Mouse (Mus musculus): ENCODE data around the gene Coq3. TPM values are rescaled to one million over a fixed set of nuclear protein-coding genes. Genes with fewer than 3 reads are reported as not detected.

Gene Coq3
- polyA plus RNA-seq, 1 experiment from 2014 or later, result 16.3 TPM

- peak overlapping the region; percentile 12; the same call in 1 of the 2 replicates for H3K27ac ChIP-seq (ENCODE audit: poor library complexity, severe bottlenecking)
- H3K4me3 ChIP-seq, result peak overlapping the region; percentile 72
- H3K9ac ChIP-seq, result peak overlapping the region; percentile 82
- no peaks in the 10 kb centered on the region for H3K9me3 ChIP-seq (replicated peaks)
- peak overlapping the region; percentile 89 for H3K4me2 ChIP-seq
- 0 out of 2 replicates have a peak, but pooled peaks have one; percentile 30 for ATAC-seq (ENCODE audit: insufficient number of reproducible peaks, low FRiP score)
- 18% methylated on average over 23 of the region's 23 CpGs for WGBS
- H3K27me3 ChIP-seq (replicated peaks), result no peaks in the 10 kb centered on the region; the same call in 1 of the 2 replicates
- H3K4me1 ChIP-seq (replicated peaks), result no peaks in the 10 kb centered on the region
- no peaks in the 10 kb centered on the region for H3K36me3 ChIP-seq
Measured at GRCm38 (mm10) chr4:21931772-21932630, 52.5 kb downstream of the Coq3 start.

GRCm38 (mm10) chr4:21935378-21935777 is 55.9 kb downstream of the Coq3 start:
- ATAC-seq (ENCODE audit: insufficient number of reproducible peaks, low FRiP score), result no peak
- Histone ChIP-seq H3K4me1 (replicated peaks) (no peaks in the 10 kb centered on the region), H3K9me3 (replicated peaks) (no peaks in the 10 kb centered on the region), H3K27ac (ENCODE audit: poor library complexity, severe bottlenecking) (no peak overlapping the region), H3K27me3 (replicated peaks) (no peaks in the 10 kb centered on the region; the same call in 1 of the 2 replicates), H3K36me3 (no peaks in the 10 kb centered on the region), H3K9ac (no peak overlapping the region), H3K4me3 (no peak overlapping the region), H3K4me2 (no peak overlapping the region)
- 77% methylated on average over 2 of the region's 2 CpGs for WGBS

GRCm38 (mm10) chr4:21936424-21936823 is 57.0 kb downstream of the Coq3 start:
- ATAC-seq (ENCODE audit: insufficient number of reproducible peaks, low FRiP score), result no peak
- Histone ChIP-seq H3K4me3 (no peak overlapping the region), H3K4me2 (no peak overlapping the region), H3K4me1 (replicated peaks) (no peaks in the 10 kb centered on the region), H3K36me3 (no peaks in the 10 kb centered on the region), H3K27me3 (replicated peaks) (no peaks in the 10 kb centered on the region), H3K27ac (ENCODE audit: poor library complexity, severe bottlenecking) (no peak overlapping the region), H3K9me3 (replicated peaks) (no peaks in the 10 kb centered on the region), H3K9ac (no peak overlapping the region)
- 85% methylated on average over 9 of the region's 9 CpGs for WGBS

- Histone ChIP-seq H3K36me3 (no peaks in the 10 kb centered on the region), H3K4me2 (no peak overlapping the region), H3K9ac (no peak overlapping the region), H3K4me3 (no peak overlapping the region), H3K4me1 (replicated peaks) (no peaks in the 10 kb centered on the region), H3K9me3 (replicated peaks) (no peaks in the 10 kb centered on the region), H3K27ac (ENCODE audit: poor library complexity, severe bottlenecking) (no peak overlapping the region), H3K27me3 (replicated peaks) (no peaks in the 10 kb centered on the region)
- ATAC-seq (ENCODE audit: insufficient number of reproducible peaks, low FRiP score), result no peak
- WGBS, result 78% methylated on average over 8 of the region's 8 CpGs
Measured at GRCm38 (mm10) chr4:21937890-21938289, 58.4 kb downstream of the Coq3 start.

GRCm38 (mm10) chr4:21944672-21945071 is 65.2 kb downstream of the Coq3 start:
- no peak overlapping the region for H3K4me3 ChIP-seq
- H3K4me1 ChIP-seq (replicated peaks), result no peaks in the 10 kb centered on the region
- 0 out of 2 replicates have a peak, but pooled peaks cover 3% of the 10 kb centered on the region for H3K36me3 ChIP-seq
- no peak overlapping the region for H3K4me2 ChIP-seq
- 79% methylated on average over 3 of the region's 3 CpGs for WGBS
- no peak for ATAC-seq (ENCODE audit: insufficient number of reproducible peaks, low FRiP score)
- H3K9me3 ChIP-seq (replicated peaks), result no peaks in the 10 kb centered on the region
- no peak overlapping the region for H3K27ac ChIP-seq (ENCODE audit: poor library complexity, severe bottlenecking)
- no peaks in the 10 kb centered on the region for H3K27me3 ChIP-seq (replicated peaks)
- H3K9ac ChIP-seq, result no peak overlapping the region

GRCm38 (mm10) chr4:21951444-21951843 is 72.0 kb downstream of the Coq3 start:
- Histone ChIP-seq H3K4me3 (no peak overlapping the region), H3K9me3 (replicated peaks) (no peaks in the 10 kb centered on the region), H3K27me3 (replicated peaks) (no peaks in the 10 kb centered on the region), H3K4me2 (no peak overlapping the region), H3K27ac (ENCODE audit: poor library complexity, severe bottlenecking) (no peak overlapping the region), H3K4me1 (replicated peaks) (no peaks in the 10 kb centered on the region), H3K9ac (no peak overlapping the region), H3K36me3 (peaks cover 4% of the 10 kb centered on the region; the same call in 1 of the 2 replicates)
- no peak for ATAC-seq (ENCODE audit: insufficient number of reproducible peaks, low FRiP score)
- WGBS, result 42% methylated on average over 6 of the region's 6 CpGs

- ATAC-seq (ENCODE audit: insufficient number of reproducible peaks, low FRiP score), result no peak
- H3K27ac ChIP-seq (ENCODE audit: poor library complexity, severe bottlenecking), result no peak overlapping the region
- peaks cover 4% of the 10 kb centered on the region; the same call in 1 of the 2 replicates for H3K36me3 ChIP-seq
- H3K27me3 ChIP-seq (replicated peaks), result no peaks in the 10 kb centered on the region
- H3K9me3 ChIP-seq (replicated peaks), result no peaks in the 10 kb centered on the region
- no peaks in the 10 kb centered on the region for H3K4me1 ChIP-seq (replicated peaks)
- no peak overlapping the region for H3K9ac ChIP-seq
- no peak overlapping the region for H3K4me3 ChIP-seq
- no peak overlapping the region for H3K4me2 ChIP-seq
- 32% methylated on average over 2 of the region's 2 CpGs for WGBS
Measured at GRCm38 (mm10) chr4:21952255-21952654, 72.8 kb downstream of the Coq3 start.

GRCm38 (mm10) chr4:21957570-21958321 is 78.3 kb downstream of the Coq3 start:
- Histone ChIP-seq H3K9me3 (replicated peaks) (no peaks in the 10 kb centered on the region), H3K27me3 (replicated peaks) (no peaks in the 10 kb centered on the region), H3K27ac (ENCODE audit: poor library complexity, severe bottlenecking) (no peak overlapping the region), H3K4me3 (no peak overlapping the region), H3K4me2 (no peak overlapping the region), H3K9ac (no peak overlapping the region), H3K36me3 (no peaks in the 10 kb centered on the region; the same call in 1 of the 2 replicates), H3K4me1 (replicated peaks) (no peaks in the 10 kb centered on the region)
- 58% methylated on average over 7 of the region's 7 CpGs for WGBS
- no peak for ATAC-seq (ENCODE audit: insufficient number of reproducible peaks, low FRiP score)

Other genes starting within 250 kb of the Coq3 start
- not detected in 2 replicates for gene Prdm13, start 193.7 kb upstream of the Coq3 start, polyA plus RNA-seq (2016; fragmentation: Nextera tagmentation; extraction: Ambion mirVana)
- 30.5 and 31.1 TPM in 2 replicates for gene Ccnc, start 152.0 kb upstream of the Coq3 start, polyA plus RNA-seq (2016; fragmentation: Nextera tagmentation; extraction: Ambion mirVana)
- gene Usp45, start 112.5 kb upstream of the Coq3 start, polyA plus RNA-seq (2016; fragmentation: Nextera tagmentation; extraction: Ambion mirVana), result 10.1 and 10.4 TPM in 2 replicates
- 22.5 and 23.5 TPM in 2 replicates for gene Tstd3, start 112.5 kb upstream of the Coq3 start, polyA plus RNA-seq (2016; fragmentation: Nextera tagmentation; extraction: Ambion mirVana)
- gene Pnisr, start 32.1 kb upstream of the Coq3 start, polyA plus RNA-seq (2016; fragmentation: Nextera tagmentation; extraction: Ambion mirVana), result 96.5 and 99.3 TPM in 2 replicates
- 4.7 and 5.3 TPM in 2 replicates for gene Faxc, start 51.7 kb downstream of the Coq3 start, polyA plus RNA-seq (2016; fragmentation: Nextera tagmentation; extraction: Ambion mirVana)